Mouse (Mus musculus): ENCODE measurements at regions not wholly inside any gene's neighbourhood (a gene's known extent, or its start where the extent isn't known, plus 50 kb on each side); places are given as distances from the start of the nearest gene placed in this dataset.

- Histone ChIP-seq H3K4me1 (peaks cover 6% of the 10 kb centered on the region; the same call in 1 of the 2 replicates), H3K9ac (no peak overlapping the region), H3K27ac (no peak overlapping the region), H3K36me3 (no peaks in the 10 kb centered on the region), H3K27me3 (replicated peaks) (peaks cover 5% of the 10 kb centered on the region; the same call in 1 of the 2 replicates), H3K4me2 (no peak overlapping the region), H3K9me3 (replicated peaks) (no peaks in the 10 kb centered on the region), H3K4me3 (no peak overlapping the region)
- 80% methylated on average over 7 of the region's 7 CpGs for whole genome bisulfite sequencing (ENCODE audit: insufficient replicate concordance)
- ATAC-seq: no peak
These were observed 85.4 kb upstream of the Pkdcc start for GRCm38 (mm10) chr17:83129658-83130057.

DNA sequence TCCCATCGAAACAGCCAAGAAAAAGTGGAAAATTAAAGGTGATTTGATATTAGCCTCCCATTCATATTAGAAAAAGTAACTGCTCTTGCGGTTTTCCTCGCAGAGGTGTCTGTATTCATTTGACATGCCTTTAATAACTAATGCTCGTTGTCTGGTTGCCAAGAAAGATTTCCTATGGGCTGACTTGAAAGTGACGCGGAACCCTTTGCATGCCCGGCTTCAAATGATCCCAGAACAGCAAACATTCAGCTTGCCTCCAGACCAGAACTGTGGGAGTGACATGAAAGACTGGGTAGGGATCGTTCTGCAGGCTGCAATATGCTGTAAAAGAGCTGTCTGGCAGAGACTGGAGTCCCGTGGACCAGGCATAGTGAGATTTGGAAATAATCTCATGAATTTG, 81.9 kb upstream of the Pkdcc start:
- H3K27me3 ChIP-seq (replicated peaks): no peaks in the 10 kb centered on the region
- no peak overlapping the region for H3K9ac ChIP-seq
- no peak overlapping the region for H3K27ac ChIP-seq
- 76% methylated on average over 9 of the region's 9 CpGs for WGBS (ENCODE audit: insufficient replicate concordance)
- ATAC-seq: no peak
- no peak overlapping the region for H3K4me2 ChIP-seq
- H3K9me3 ChIP-seq (replicated peaks): no peaks in the 10 kb centered on the region
- no peaks in the 10 kb centered on the region for H3K36me3 ChIP-seq
- H3K4me1 ChIP-seq: no peaks in the 10 kb centered on the region
- no peak overlapping the region for H3K4me3 ChIP-seq

DNA sequence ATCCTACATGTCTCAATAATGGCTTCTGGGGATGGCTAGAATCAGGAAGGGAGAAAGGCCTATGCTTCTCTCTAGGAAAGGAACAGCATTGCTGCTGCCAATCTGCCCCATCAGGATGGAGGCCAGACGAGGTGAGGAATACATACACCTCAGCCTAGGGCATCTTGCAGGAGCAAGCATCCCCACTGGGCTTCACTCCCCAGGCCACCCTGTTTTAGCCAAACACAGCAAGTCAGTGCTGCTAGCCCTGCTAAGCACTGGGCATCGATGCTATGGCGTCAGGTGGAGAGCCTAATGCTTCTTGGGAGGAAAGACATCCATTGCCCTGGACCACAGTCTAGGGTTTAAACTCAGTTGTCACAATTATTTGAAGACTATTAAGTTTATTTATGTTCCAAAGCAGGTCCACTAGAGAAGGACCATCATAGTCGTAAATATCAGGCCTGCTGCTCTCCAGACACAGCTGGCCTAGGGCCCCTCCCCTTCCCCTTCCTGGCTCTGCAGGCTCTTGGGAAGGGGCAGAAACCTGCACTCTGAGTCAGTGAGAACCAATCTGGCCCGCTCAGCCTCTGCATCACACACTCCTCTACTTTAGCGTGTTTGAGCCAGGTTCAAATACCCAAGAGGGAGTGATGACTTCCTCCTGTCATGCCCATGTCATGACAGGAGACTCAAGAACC, 79.5 kb upstream of the Pkdcc start:
- no peak overlapping the region for H3K9ac ChIP-seq
- no peak overlapping the region for H3K4me3 ChIP-seq
- H3K4me2 ChIP-seq: no peak overlapping the region
- H3K9me3 ChIP-seq (replicated peaks): no peaks in the 10 kb centered on the region
- no peaks in the 10 kb centered on the region for H3K4me1 ChIP-seq
- ATAC-seq: no peak
- H3K27ac ChIP-seq: no peak overlapping the region
- no peaks in the 10 kb centered on the region for H3K36me3 ChIP-seq
- H3K27me3 ChIP-seq (replicated peaks): no peaks in the 10 kb centered on the region
- WGBS (ENCODE audit: insufficient replicate concordance): 62% methylated on average over 6 of the region's 6 CpGs

DNA sequence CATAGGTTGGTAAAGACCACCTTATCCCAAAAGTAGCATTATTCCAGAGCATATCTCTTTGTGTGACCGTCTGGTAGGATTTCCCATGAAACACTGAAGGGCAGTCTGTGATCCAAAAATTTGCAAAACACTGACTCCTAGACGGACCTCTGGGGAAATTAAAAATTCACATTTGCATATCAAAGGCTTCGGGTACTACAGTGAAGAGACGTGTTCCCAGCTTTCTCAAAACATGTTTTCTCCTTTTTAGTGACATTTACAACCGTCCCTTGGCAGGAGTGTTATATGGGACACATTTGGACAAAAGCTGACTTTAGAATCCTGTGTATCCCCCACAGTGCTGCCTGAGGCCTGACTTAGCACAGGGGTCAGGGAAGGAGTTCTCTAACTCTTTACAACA, 78.8 kb upstream of the Pkdcc start:
- Histone ChIP-seq H3K4me3 (no peak overlapping the region), H3K27ac (no peak overlapping the region), H3K9me3 (replicated peaks) (no peaks in the 10 kb centered on the region), H3K4me1 (no peaks in the 10 kb centered on the region), H3K27me3 (replicated peaks) (no peaks in the 10 kb centered on the region), H3K36me3 (no peaks in the 10 kb centered on the region), H3K4me2 (no peak overlapping the region), H3K9ac (no peak overlapping the region)
- 69% methylated on average over 5 of the region's 5 CpGs for WGBS (ENCODE audit: insufficient replicate concordance)
- no peak for ATAC-seq

DNA sequence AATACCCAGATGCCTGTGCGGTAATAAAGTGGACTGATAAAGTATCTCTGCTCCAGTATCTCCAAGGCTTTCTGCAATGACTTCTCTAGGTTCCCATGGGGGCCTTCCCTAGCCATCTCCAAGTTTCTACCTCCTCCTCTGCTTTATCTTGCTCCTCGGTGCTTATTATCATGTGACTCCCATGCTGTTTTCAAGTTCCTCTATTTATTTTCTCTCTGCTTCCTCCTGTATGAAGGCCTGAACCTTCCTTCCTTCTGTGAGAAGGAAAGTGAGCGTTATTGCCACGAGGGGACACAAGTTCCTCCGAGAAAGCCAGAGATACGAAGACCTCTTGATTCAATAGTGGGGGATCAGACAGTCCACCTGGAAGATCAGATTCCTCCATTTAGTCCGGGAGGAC, 77.4 kb upstream of the Pkdcc start:
- H3K9me3 ChIP-seq (replicated peaks): no peaks in the 10 kb centered on the region
- ATAC-seq: no peak

DNA sequence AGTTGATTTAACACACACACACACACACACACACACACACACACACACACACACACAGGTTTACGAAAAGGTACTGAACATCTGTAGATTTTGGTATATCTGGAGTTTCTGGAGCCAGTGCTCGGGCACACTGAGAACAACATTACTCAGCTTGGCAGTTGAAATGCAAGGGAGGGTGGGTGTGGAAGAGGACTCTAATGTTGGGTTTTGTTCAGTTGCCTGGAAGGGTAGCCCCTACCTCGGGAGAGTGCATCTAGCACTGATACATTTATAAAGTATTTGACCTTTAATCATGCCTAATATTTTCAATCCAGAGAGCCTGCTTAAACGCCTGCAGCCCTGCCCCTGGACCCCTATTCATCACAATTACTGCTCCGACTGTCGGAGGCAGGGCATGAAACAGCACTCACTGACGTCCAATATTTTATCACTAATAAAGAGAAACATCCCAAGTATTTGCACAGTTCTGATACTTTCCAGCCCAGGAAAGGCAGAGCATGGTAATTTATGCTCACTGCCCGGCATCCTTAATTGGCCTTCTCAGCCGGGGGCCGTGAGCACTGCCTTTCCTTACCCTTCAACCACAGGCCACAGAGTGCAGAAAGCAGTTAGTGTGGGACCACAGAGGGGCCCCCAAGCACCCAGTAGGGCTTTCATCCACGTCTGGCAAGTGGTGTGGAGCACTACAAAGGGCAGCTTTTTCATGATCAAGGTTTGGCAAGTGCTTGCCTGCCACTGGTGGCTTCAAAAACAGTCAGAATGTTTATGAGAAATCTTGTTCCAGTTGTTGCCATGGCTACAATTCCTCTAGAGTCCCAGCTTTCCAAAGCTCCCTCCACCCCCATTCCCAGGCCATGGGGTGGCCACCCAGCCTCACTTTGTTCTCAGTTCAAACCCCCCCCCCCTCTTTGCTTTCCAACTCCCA, 76.3 kb upstream of the Pkdcc start:
- ATAC-seq: no peak
- Histone ChIP-seq H3K4me3 (no peak overlapping the region), H3K4me2 (no peak overlapping the region), H3K9ac (no peak overlapping the region), H3K27ac (no peak overlapping the region), H3K27me3 (replicated peaks) (no peaks in the 10 kb centered on the region), H3K4me1 (no peaks in the 10 kb centered on the region), H3K9me3 (replicated peaks) (no peaks in the 10 kb centered on the region), H3K36me3 (no peaks in the 10 kb centered on the region)
- WGBS (ENCODE audit: insufficient replicate concordance): 51% methylated on average over 11 of the region's 11 CpGs

More for the DNA sequence above, 77.4 kb upstream of the Pkdcc start:
- Histone ChIP-seq H3K4me2 (no peak overlapping the region), H3K4me3 (no peak overlapping the region), H3K36me3 (no peaks in the 10 kb centered on the region), H3K27me3 (replicated peaks) (no peaks in the 10 kb centered on the region), H3K9ac (no peak overlapping the region), H3K4me1 (no peaks in the 10 kb centered on the region), H3K27ac (no peak overlapping the region)
- WGBS (ENCODE audit: insufficient replicate concordance): 28% methylated on average over 7 of the region's 7 CpGs

DNA sequence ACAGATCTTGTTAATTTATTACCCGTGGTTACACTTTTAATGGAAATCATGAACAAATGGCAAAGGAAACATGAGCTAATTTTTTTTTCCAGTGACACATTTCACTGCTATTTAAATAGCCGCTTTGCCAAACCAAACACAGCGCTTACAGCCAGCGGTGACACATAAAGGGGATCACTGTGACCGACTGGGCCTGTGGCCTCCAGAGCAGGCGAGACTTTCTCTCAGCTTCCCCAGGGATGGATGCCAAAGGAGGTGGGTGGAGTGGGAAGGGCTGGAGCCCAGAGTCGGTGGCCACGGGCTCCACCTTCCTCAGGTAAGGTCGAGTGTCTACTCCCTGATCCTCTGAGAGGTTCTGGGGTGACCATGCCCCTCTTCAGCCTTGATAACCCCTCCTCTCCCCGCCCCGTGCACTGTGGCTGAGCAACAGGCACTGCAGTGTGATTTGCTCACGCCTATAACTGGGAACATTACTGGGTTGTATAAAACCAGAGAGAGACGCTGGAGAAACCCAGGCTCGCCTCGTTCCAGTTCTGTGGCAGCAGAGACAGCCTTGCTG, 66.6 kb upstream of the Pkdcc start:
- H3K4me1 ChIP-seq: no peaks in the 10 kb centered on the region
- no peak overlapping the region for H3K27ac ChIP-seq
- H3K36me3 ChIP-seq: no peaks in the 10 kb centered on the region
- H3K9ac ChIP-seq: no peak overlapping the region
- no peak overlapping the region for H3K4me2 ChIP-seq
- peaks cover 4% of the 10 kb centered on the region; the same call in 1 of the 2 replicates for H3K9me3 ChIP-seq (replicated peaks)
- no peak overlapping the region for H3K4me3 ChIP-seq
- WGBS (ENCODE audit: insufficient replicate concordance): 71% methylated on average over 15 of the region's 15 CpGs
- no peak for ATAC-seq
- H3K27me3 ChIP-seq (replicated peaks): no peaks in the 10 kb centered on the region

DNA sequence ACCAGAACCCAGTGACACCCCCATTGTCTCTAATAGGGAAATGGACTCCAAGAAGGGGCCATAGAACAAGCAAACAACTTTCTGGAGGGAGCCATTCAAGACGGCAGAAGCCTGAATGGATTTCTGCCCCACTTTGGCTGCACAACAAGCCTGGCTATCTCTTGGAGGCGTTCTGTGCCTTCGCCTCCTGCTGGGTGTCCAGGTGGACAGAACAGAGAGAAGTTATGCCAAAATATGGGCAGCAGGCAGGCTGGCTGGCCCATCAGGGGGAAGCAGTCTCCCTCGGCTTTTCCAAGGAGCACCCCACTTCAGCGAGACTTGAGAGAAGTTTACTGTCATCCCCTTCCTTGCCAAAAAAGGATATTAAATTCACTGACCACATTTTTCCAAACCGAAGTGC, 65.8 kb upstream of the Pkdcc start:
- 81% methylated on average over 6 of the region's 6 CpGs for WGBS (ENCODE audit: insufficient replicate concordance)

DNA sequence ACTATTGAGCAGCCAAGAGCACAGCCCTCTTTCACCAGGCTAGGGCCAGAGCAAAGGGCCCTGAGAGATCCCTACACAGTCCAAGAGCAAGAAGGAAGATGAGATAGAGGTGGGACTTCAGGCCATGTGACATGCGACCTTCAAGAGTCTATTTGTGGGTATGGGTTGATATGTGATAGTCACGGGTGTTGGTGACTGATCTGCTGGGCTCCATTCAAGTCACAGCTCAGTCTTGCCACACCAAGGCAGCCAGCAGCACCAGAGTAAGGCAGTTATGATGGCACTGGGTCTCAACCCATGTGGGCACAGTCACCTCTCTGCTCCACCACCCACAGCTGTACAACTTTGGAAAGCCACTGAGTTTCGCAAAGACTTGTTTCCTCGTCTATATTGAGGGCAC, 60.0 kb upstream of the Pkdcc start:
- Histone ChIP-seq H3K36me3 (no peaks in the 10 kb centered on the region), H3K4me1 (no peaks in the 10 kb centered on the region), H3K27ac (no peak overlapping the region), H3K9ac (no peak overlapping the region), H3K4me2 (no peak overlapping the region), H3K9me3 (replicated peaks) (peaks cover 4% of the 10 kb centered on the region; the same call in 1 of the 2 replicates), H3K27me3 (replicated peaks) (no peaks in the 10 kb centered on the region), H3K4me3 (no peak overlapping the region)
- ATAC-seq: no peak
- WGBS (ENCODE audit: insufficient replicate concordance): 52% methylated on average over 4 of the region's 4 CpGs

More for the DNA sequence above, 65.8 kb upstream of the Pkdcc start:
- Histone ChIP-seq H3K4me3 (no peak overlapping the region), H3K9me3 (replicated peaks) (peaks cover 4% of the 10 kb centered on the region; the same call in 1 of the 2 replicates), H3K4me1 (no peaks in the 10 kb centered on the region), H3K4me2 (no peak overlapping the region), H3K9ac (no peak overlapping the region), H3K36me3 (no peaks in the 10 kb centered on the region), H3K27me3 (replicated peaks) (no peaks in the 10 kb centered on the region), H3K27ac (no peak overlapping the region)
- ATAC-seq: no peak

- no peaks in the 10 kb centered on the region for H3K27me3 ChIP-seq (replicated peaks)
- H3K27ac ChIP-seq: no peak overlapping the region
- H3K36me3 ChIP-seq: no peaks in the 10 kb centered on the region
- H3K9me3 ChIP-seq (replicated peaks): no peaks in the 10 kb centered on the region
- WGBS (ENCODE audit: insufficient replicate concordance): 58% methylated on average over 8 of the region's 8 CpGs
- ATAC-seq: no peak
- no peak overlapping the region for H3K4me2 ChIP-seq
- no peak overlapping the region for H3K9ac ChIP-seq
- H3K4me3 ChIP-seq: no peak overlapping the region
- H3K4me1 ChIP-seq: no peaks in the 10 kb centered on the region
These were observed 58.4 kb upstream of the Pkdcc start for GRCm38 (mm10) chr17:83156682-83157081.

DNA sequence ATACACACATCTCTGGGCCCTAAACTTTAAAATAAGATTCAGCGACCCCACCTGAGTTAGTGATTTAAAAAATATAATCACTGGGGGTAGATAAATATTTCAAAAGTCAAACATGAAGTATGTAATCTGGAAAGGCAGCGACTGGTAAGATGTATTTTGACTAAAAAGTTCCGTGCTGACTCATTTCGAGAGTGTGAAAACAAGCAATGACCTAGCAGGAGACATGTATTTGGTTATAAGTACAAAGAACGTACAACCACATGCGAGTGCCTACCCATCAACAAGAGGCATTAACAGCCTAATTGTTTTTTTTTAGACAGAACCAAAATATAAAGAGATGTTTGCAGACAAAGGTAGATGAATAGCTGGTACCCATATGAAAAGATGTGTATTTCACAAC, 57.0 kb upstream of the Pkdcc start:
- Histone ChIP-seq H3K27me3 (replicated peaks) (no peaks in the 10 kb centered on the region), H3K4me1 (no peaks in the 10 kb centered on the region), H3K4me3 (no peak overlapping the region), H3K27ac (no peak overlapping the region), H3K4me2 (no peak overlapping the region), H3K9ac (no peak overlapping the region), H3K36me3 (no peaks in the 10 kb centered on the region), H3K9me3 (replicated peaks) (no peaks in the 10 kb centered on the region)
- 74% methylated on average over 6 of the region's 6 CpGs for WGBS (ENCODE audit: insufficient replicate concordance)
- ATAC-seq: no peak

DNA sequence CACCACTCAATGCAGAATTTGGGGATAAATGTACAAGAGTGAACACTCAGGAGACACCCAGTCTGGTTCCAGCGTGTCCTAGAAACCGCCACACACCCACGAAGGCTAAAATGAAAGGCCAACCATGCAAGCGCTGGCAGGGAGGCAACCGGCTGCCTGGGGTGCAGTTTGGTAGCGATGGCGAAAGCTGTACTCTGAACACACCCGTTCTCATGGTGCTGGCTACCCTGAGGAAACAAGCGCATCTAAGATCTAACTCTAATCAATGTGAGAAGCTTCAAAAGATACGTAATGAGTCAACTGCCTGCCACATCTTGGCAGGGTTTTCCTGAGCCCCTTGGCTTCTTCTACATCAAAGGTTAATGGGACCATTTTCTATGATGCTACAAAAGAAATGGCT, 56.4 kb upstream of the Pkdcc start:
- H3K9ac ChIP-seq: no peak overlapping the region
- no peak for ATAC-seq
- H3K36me3 ChIP-seq: no peaks in the 10 kb centered on the region
- H3K27ac ChIP-seq: no peak overlapping the region
- no peak overlapping the region for H3K4me3 ChIP-seq
- H3K4me2 ChIP-seq: no peak overlapping the region
- no peaks in the 10 kb centered on the region for H3K27me3 ChIP-seq (replicated peaks)
- 76% methylated on average over 10 of the region's 10 CpGs for WGBS (ENCODE audit: insufficient replicate concordance)
- H3K4me1 ChIP-seq: no peaks in the 10 kb centered on the region
- no peaks in the 10 kb centered on the region for H3K9me3 ChIP-seq (replicated peaks)
